ENCODE assay signal across 8 mouse cellular contexts in the genomic region with DNA sequence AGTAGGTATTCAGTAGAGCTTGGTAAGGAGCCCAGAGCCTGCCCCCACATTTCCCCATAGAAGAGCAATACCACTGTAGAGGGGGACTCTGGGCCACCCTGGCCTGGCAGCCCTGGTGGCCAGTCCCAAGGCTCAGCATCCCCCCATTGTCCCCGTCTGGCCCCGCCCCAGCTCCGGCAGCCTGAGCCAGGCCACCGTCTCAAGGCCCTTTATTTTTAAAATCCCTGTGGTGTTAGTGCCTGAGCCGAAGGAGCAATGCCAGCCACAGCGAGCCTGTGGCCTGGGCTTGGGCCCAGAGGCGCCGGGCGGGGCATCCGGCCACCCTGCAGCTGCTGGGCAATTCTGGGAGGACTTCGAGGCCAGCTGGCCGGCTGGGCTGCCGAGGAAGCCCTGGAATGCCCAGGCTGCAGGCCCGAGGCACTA. TPM values are rescaled to one million over a fixed set of nuclear protein-coding genes. Genes with fewer than 3 reads are reported as not detected.
DNase-seq lines count a peak whose midpoint lies in the region; ATAC-seq lines count a peak whose summit lies in the region.

No protein-coding gene starts in this region.

- H3K27ac ChIP-seq in hindbrain, embryonic 11.5 days (ENCODE audit: low read depth, low read length) = peak overlapping the region; percentile 74
- peak overlapping the region; percentile 97 for H3K27ac ChIP-seq in lung, embryonic 16.5 days (ENCODE audit: low read length)

- peak; percentile 97 for DNase-seq in Muller cell, postnatal 12 days (ENCODE audit: inconsistent ontology term)
- peak; percentile 74 for DNase-seq in cerebellum, adult 9-11 months
- DNase-seq in frontal cortex, postnatal 14 days (ENCODE audit: low spot score in 2 of 2) = peak; percentile 43 to 71
- DNase-seq in hindbrain, embryonic 11.5 days (ENCODE audit: low spot score) = peak; percentile 50
- DNase-seq in layer of hippocampus, postnatal 10 days (ENCODE audit: low spot score in 2 of 2) = peak; percentile 80 to 83
- DNase-seq in right cerebral cortex, postnatal 25 days = peak; percentile 62
- no peak for DNase-seq in spleen, postnatal 4 days (ENCODE audit: low spot score in 2 of 2)

- WGBS in hindbrain, embryonic 11.5 days = 8% methylated on average over 14 of the region's 14 CpGs
- WGBS in lung, embryonic 16.5 days = 12% methylated on average over 14 of the region's 14 CpGs

- no peaks in the 10 kb centered on the region for H3K9me3 ChIP-seq in hindbrain, embryonic 11.5 days (ENCODE audit: control insufficient read depth, low read length)
- H3K9me3 ChIP-seq in lung, embryonic 16.5 days (ENCODE audit: control insufficient read depth, low read length) = no peaks in the 10 kb centered on the region

- no peaks in the 10 kb centered on the region; the same call in 1 of the 2 replicates for H3K27me3 ChIP-seq in hindbrain, embryonic 11.5 days (ENCODE audit: control insufficient read depth, insufficient read depth, low read length)
- no peaks in the 10 kb centered on the region for H3K27me3 ChIP-seq in lung, embryonic 16.5 days (ENCODE audit: control insufficient read depth, insufficient read depth, low read depth, low read length)

- H3K4me2 ChIP-seq in hindbrain, embryonic 11.5 days (replicated peaks; ENCODE audit: low read depth, low read length) = peak overlapping the region; percentile 7; the same call in 1 of the 2 replicates
- peak overlapping the region; percentile 51 for H3K4me2 ChIP-seq in lung, embryonic 16.5 days (ENCODE audit: low read depth, low read length)

- no peak overlapping the region for H3K4me3 ChIP-seq in hindbrain, embryonic 11.5 days (ENCODE audit: low read depth, low read length)
- peak overlapping the region; percentile 44; the same call in 1 of the 2 replicates for H3K4me3 ChIP-seq in lung, embryonic 16.5 days (ENCODE audit: low read length)

- H3K36me3 ChIP-seq in hindbrain, embryonic 11.5 days (ENCODE audit: control insufficient read depth, insufficient read depth, low read length) = no peaks in the 10 kb centered on the region
- no peaks in the 10 kb centered on the region for H3K36me3 ChIP-seq in lung, embryonic 16.5 days (ENCODE audit: control insufficient read depth, insufficient read depth, low read length)

- H3K4me1 ChIP-seq in hindbrain, embryonic 11.5 days (replicated peaks; ENCODE audit: control insufficient read depth, insufficient read depth, low read length) = peaks cover 19% of the 10 kb centered on the region
- peaks cover 68% of the 10 kb centered on the region for H3K4me1 ChIP-seq in lung, embryonic 16.5 days (replicated peaks; ENCODE audit: control insufficient read depth, insufficient read depth, low read length)

- peak; percentile 66 for ATAC-seq in hindbrain, embryonic 11.5 days (ENCODE audit: low FRiP score)
- ATAC-seq in lung, embryonic 16.5 days (ENCODE audit: low read depth) = peak; percentile 74

- peak overlapping the region; percentile 56 for H3K9ac ChIP-seq in hindbrain, embryonic 11.5 days (ENCODE audit: low read depth, low read length)
- H3K9ac ChIP-seq in lung, embryonic 16.5 days (ENCODE audit: low read length) = peak overlapping the region; percentile 63

RNA-seq across cellular contexts. Expression of a gene that starts 9.7 kb away (rescaled TPM):
- polyA plus RNA-seq in hindbrain, embryonic 11.5 days (2014; fragmentation: Nextera tagmentation; extraction: Ambion mirVana) = 7.8 and 9.1 TPM in 2 replicates
- 1 to 10 TPM; 7.6 to 8.5 TPM for total RNA-seq in layer of hippocampus, postnatal 10 days (2021)
- polyA plus RNA-seq in lung, embryonic 16.5 days (2015; fragmentation: Nextera tagmentation; extraction: Ambion mirVana) = 113 TPM in 2 replicates

RNA-seq across cellular contexts. Expression of a gene that starts 22.6 kb away (rescaled TPM):
- not detected in 2 replicates for polyA plus RNA-seq in hindbrain, embryonic 11.5 days (2014; fragmentation: Nextera tagmentation; extraction: Ambion mirVana)
- not detected for total RNA-seq in layer of hippocampus, postnatal 10 days (2021)
- 1.0 and 1.2 TPM in 2 replicates for polyA plus RNA-seq in lung, embryonic 16.5 days (2015; fragmentation: Nextera tagmentation; extraction: Ambion mirVana)

RNA-seq across cellular contexts. Expression of a gene that starts 29.9 kb away (rescaled TPM):
- polyA plus RNA-seq in hindbrain, embryonic 11.5 days (2014; fragmentation: Nextera tagmentation; extraction: Ambion mirVana) = 1.8 and 2.4 TPM in 2 replicates
- 1 to 10 TPM; 5.8 to 6.0 TPM for total RNA-seq in layer of hippocampus, postnatal 10 days (2021)
- polyA plus RNA-seq in lung, embryonic 16.5 days (2015; fragmentation: Nextera tagmentation; extraction: Ambion mirVana) = 6.1 and 6.2 TPM in 2 replicates

RNA-seq across cellular contexts. Expression of a gene that starts 44.3 kb away (rescaled TPM):
- 26.3 and 26.4 TPM in 2 replicates for polyA plus RNA-seq in hindbrain, embryonic 11.5 days (2014; fragmentation: Nextera tagmentation; extraction: Ambion mirVana)
- 10 to 100 TPM; 56.8 to 58.0 TPM for total RNA-seq in layer of hippocampus, postnatal 10 days (2021)
- polyA plus RNA-seq in lung, embryonic 16.5 days (2015; fragmentation: Nextera tagmentation; extraction: Ambion mirVana) = 58.3 and 63.1 TPM in 2 replicates

RNA-seq across cellular contexts. Expression of a gene that starts 59.4 kb away (rescaled TPM):
- 34.6 and 34.7 TPM in 2 replicates for polyA plus RNA-seq in hindbrain, embryonic 11.5 days (2014; fragmentation: Nextera tagmentation; extraction: Ambion mirVana)
- total RNA-seq in layer of hippocampus, postnatal 10 days (2021) = 10 to 100 TPM in 1 of 2 experiments, 1 to 10 TPM in 1; 9.2 to 10.4 TPM
- 40.8 and 43.1 TPM in 2 replicates for polyA plus RNA-seq in lung, embryonic 16.5 days (2015; fragmentation: Nextera tagmentation; extraction: Ambion mirVana)

Comparison
In these comparisons a context has a peak if more than half of its experiments do, and no peak if none do; other contexts are left out.
1. DNase-seq: peak in Muller cell, postnatal 12 days (single experiment), cerebellum, adult 9-11 months (single experiment), frontal cortex, postnatal 14 days (2 of 2), hindbrain, embryonic 11.5 days (single experiment), layer of hippocampus, postnatal 10 days (2 of 2) and right cerebral cortex, postnatal 25 days (single experiment); none in spleen, postnatal 4 days (0 of 2).
2. RNA of a gene that starts 9.7 kb away (polyA plus RNA-seq): 113 TPM in lung, embryonic 16.5 days; 7.8 to 9.1 TPM in hindbrain, embryonic 11.5 days; every median in the first group is over 10 times any median in the second.